Mouse (Mus musculus): ENCODE measurements around the gene Rplp0.
"Not testable (repeated sequence)": the region's sequence is repeated elsewhere in the genome, so short reads cannot be mapped to it uniquely, and the experiment has no call there.

The Rplp0 gene

GRCm38 (mm10) chr5:115559237-115560101 lies at the start of gene Rplp0:
Rplp0 (plus strand) TSS chr5:115559467.
- DNase-seq: peak; percentile 99

GRCm38 (mm10) chr5:115509790-115510689 lies 49.2 kb upstream of the Rplp0 start:
- DNase-seq: no peak

GRCm38 (mm10) chr5:115512375-115512774 lies 46.9 kb upstream of the Rplp0 start:
- DNase-seq: no peak

- DNase-seq: no peak
Measured at GRCm38 (mm10) chr5:115513246-115513645, 46.0 kb upstream of the Rplp0 start.

- no peak for DNase-seq
Measured at GRCm38 (mm10) chr5:115513721-115514120, 45.5 kb upstream of the Rplp0 start.

- no peak for DNase-seq
Measured at GRCm38 (mm10) chr5:115514346-115514745, 44.9 kb upstream of the Rplp0 start.

- DNase-seq: peak; percentile 79
Measured at GRCm38 (mm10) chr5:115514896-115515587, 44.2 kb upstream of the Rplp0 start.

GRCm38 (mm10) chr5:115516081-115516907 lies 43.0 kb upstream of the Rplp0 start:
- peak; percentile 56 for DNase-seq

GRCm38 (mm10) chr5:115516908-115517307 lies 42.4 kb upstream of the Rplp0 start:
- DNase-seq: no peak

GRCm38 (mm10) chr5:115517501-115517900 lies 41.8 kb upstream of the Rplp0 start:
- no peak for DNase-seq

GRCm38 (mm10) chr5:115518214-115518613 lies 41.1 kb upstream of the Rplp0 start:
- not testable (repeated sequence) for DNase-seq

- peak; percentile 73 for DNase-seq
Measured at GRCm38 (mm10) chr5:115520325-115520869, 38.9 kb upstream of the Rplp0 start.

- peak; percentile 80 for DNase-seq
Measured at GRCm38 (mm10) chr5:115521553-115522461, 37.5 kb upstream of the Rplp0 start.

GRCm38 (mm10) chr5:115522531-115522930 lies 36.7 kb upstream of the Rplp0 start:
- DNase-seq: no peak

GRCm38 (mm10) chr5:115522981-115523499 lies 36.2 kb upstream of the Rplp0 start:
- DNase-seq: peak; percentile 73

- DNase-seq: peak; percentile 78
Measured at GRCm38 (mm10) chr5:115523971-115524370, 35.3 kb upstream of the Rplp0 start.

- DNase-seq: no peak
Measured at GRCm38 (mm10) chr5:115524471-115524870, 34.8 kb upstream of the Rplp0 start.

GRCm38 (mm10) chr5:115525416-115525815 lies 33.9 kb upstream of the Rplp0 start:
- DNase-seq: no peak

- DNase-seq: no peak
Measured at GRCm38 (mm10) chr5:115525943-115526342, 33.3 kb upstream of the Rplp0 start.

GRCm38 (mm10) chr5:115526456-115527202 lies 32.6 kb upstream of the Rplp0 start:
- DNase-seq: no peak

Data from kidney, adult 11 months (tissue).